Mouse (Mus musculus): ENCODE data around the gene Fasl.

DNA sequence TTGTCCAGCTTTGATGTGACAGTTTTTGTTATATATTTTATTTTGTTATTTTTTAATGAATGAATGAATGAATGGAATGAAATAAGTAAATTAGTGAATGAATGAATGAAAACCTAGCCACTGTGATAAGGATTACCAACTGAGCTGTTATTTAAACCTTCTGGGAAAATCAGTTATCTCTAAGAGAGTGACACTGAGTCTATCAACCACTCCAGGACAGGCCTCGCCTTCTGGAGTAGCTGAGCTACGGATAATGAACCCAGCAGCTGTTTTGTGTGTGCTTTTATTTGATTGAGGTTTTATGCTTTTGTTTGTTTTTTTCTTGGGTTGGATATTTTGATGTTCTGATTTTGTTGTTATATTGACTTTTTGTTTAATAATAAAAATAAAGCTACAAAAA is 17.0 kb downstream of the Fasl start:
- TF ChIP-seq CTCF (IDR thresholded peaks at IDR 0.05; ENCODE audit: low read depth): no peak
- no peak for TF ChIP-seq EP300 (IDR thresholded peaks at IDR 0.05; ENCODE audit: low read depth)

Measured in heart, postnatal 0 days (tissue).